Mouse (Mus musculus) testis, adult 2 months (tissue): ENCODE results near the gene Col8a2.

Experiments
- CTCF ChIP-seq: fragments of 200-500 bp; IDR thresholded peaks from 2 replicates; pipeline ENCODE4 v1.5.1; 2012; ENCODE audit warnings: low read depth, mild to moderate bottlenecking, inconsistent platforms, low read length, moderate library complexity; ENCODE audit not compliant: control insufficient read depth, insufficient read depth, insufficient replicate concordance
- POLR2A ChIP-seq: fragments of 200-500 bp; IDR thresholded peaks from 2 replicates; pipeline ENCODE4 v1.6.1; 2012; ENCODE audit warnings: low read depth, mild to moderate bottlenecking, inconsistent platforms, low read length, moderate library complexity; ENCODE audit not compliant: control insufficient read depth

GRCm38 (mm10) chr4:126260520-126261201 is 25.9 kb upstream of the Col8a2 start:
- 0 out of 2 replicates have a peak, but pooled peaks have one; percentile 21 for TF ChIP-seq POLR2A
- no peak for TF ChIP-seq CTCF
